9 mouse cellular contexts compared by ENCODE assay signal in genomic region chr4:142410596-142411573, GRCm38 (mm10).
DNase-seq lines count a peak whose midpoint lies in the region; ATAC-seq lines count a peak whose summit lies in the region.
"Had no signal": no experiment of that assay in that cellular context is flagged by ENCODE, and none has a peak within 500 bp of the region (broad histone marks: within the 10 kb centered on the region; RNA-seq: fewer than 3 reads in every experiment).

No protein-coding gene starts in this region.

- no peak overlapping the region for H3K4me2 ChIP-seq in forebrain, embryonic 12.5 days
- H3K4me2 ChIP-seq: heart, embryonic 15.5 days had no signal

- H3K9me3 ChIP-seq in forebrain, embryonic 12.5 days: no peaks in the 10 kb centered on the region
- H3K9me3 ChIP-seq in forebrain, embryonic 10.5 days: peaks cover under 1% of the 10 kb centered on the region; the same call in 1 of the 2 replicates
- H3K9me3 ChIP-seq: heart, embryonic 15.5 days had no signal

- 78% methylated on average over 26 of the region's 26 CpGs for WGBS in forebrain, embryonic 12.5 days
- 91% methylated on average over 26 of the region's 26 CpGs for WGBS in forebrain, embryonic 10.5 days

- no peak for ATAC-seq in forebrain, embryonic 12.5 days (ENCODE audit: low FRiP score)

- no peaks in the 10 kb centered on the region; the same call in 1 of the 2 replicates for H3K36me3 ChIP-seq in forebrain, embryonic 12.5 days (replicated peaks)
- no peaks in the 10 kb centered on the region for H3K36me3 ChIP-seq in forebrain, embryonic 10.5 days (replicated peaks)
- H3K36me3 ChIP-seq: heart, embryonic 15.5 days had no signal

- no peak for DNase-seq in forebrain, embryonic 10.5 days (ENCODE audit: extremely low spot score, low spot score)
- DNase-seq in brain, adult 2 months (ENCODE audit: low read depth, low spot score): peak; percentile 95
- DNase-seq in frontal cortex, postnatal 14 days (ENCODE audit: low spot score in 2 of 2): peak; percentile 57 to 72
- peak; percentile 47 to 83 for DNase-seq in layer of hippocampus, postnatal 14 days (ENCODE audit: low spot score in 2 of 2)
- peak; percentile 88 to 93 for DNase-seq in right cerebral cortex, postnatal 10 days (ENCODE audit: low spot score in 2 of 2)
- no peak for DNase-seq in adrenal gland, postnatal 36 days
- DNase-seq in T-cell, adult 2 months (ENCODE audit: low spot score): no peak

- no peak overlapping the region for H3K9ac ChIP-seq in forebrain, embryonic 12.5 days
- H3K9ac ChIP-seq: heart, embryonic 15.5 days had no signal

- H3K27ac ChIP-seq in forebrain, embryonic 12.5 days: peak overlapping the region; percentile 65
- H3K27ac ChIP-seq in forebrain, embryonic 10.5 days: no peak overlapping the region
- H3K27ac ChIP-seq: heart, embryonic 15.5 days had no signal

- H3K27me3 ChIP-seq in forebrain, embryonic 12.5 days: no peaks in the 10 kb centered on the region
- no peaks in the 10 kb centered on the region for H3K27me3 ChIP-seq in forebrain, embryonic 10.5 days (ENCODE audit: poor library complexity, severe bottlenecking)
- H3K27me3 ChIP-seq: heart, embryonic 15.5 days had no signal

- H3K4me3 ChIP-seq in forebrain, embryonic 12.5 days (replicated peaks): no peak overlapping the region
- H3K4me3 ChIP-seq in forebrain, embryonic 10.5 days: no peak overlapping the region
- H3K4me3 ChIP-seq: heart, embryonic 15.5 days had no signal

- peaks cover 33% of the 10 kb centered on the region for H3K4me1 ChIP-seq in forebrain, embryonic 12.5 days
- peaks cover 15% of the 10 kb centered on the region for H3K4me1 ChIP-seq in forebrain, embryonic 10.5 days
- H3K4me1 ChIP-seq: heart, embryonic 15.5 days had no signal

Comparison
In these comparisons a context has a peak if more than half of its experiments do, and no peak if none do; other contexts are left out.
1. DNase-seq: peak in brain, adult 2 months (single experiment), frontal cortex, postnatal 14 days (2 of 2), layer of hippocampus, postnatal 14 days (2 of 2) and right cerebral cortex, postnatal 10 days (2 of 2); none in forebrain, embryonic 10.5 days (single experiment), adrenal gland, postnatal 36 days (0 of 2) and T-cell, adult 2 months (single experiment).